Mouse (Mus musculus): ENCODE measurements around the gene Olfr643. TPM values are rescaled to one million over a fixed set of nuclear protein-coding genes. Genes with fewer than 3 reads are reported as not detected.

Olfr643 gene
- polyA plus RNA-seq (2015; fragmentation: Nextera tagmentation; extraction: Ambion mirVana): not detected in 2 replicates

GRCm38 (mm10) chr7:104137305-104137704 is at the start of gene Olfr643:
Olfr643 (minus strand) TSS chr7:104137405.
- Histone ChIP-seq H3K36me3 (ENCODE audit: control insufficient read depth, insufficient read depth) (no peaks in the 10 kb centered on the region), H3K9ac (ENCODE audit: low read depth, low read length) (no peak within 1 kb of the TSS), H3K27me3 (replicated peaks; ENCODE audit: control insufficient read depth, insufficient read depth, low read length) (no peaks in the 10 kb centered on the region), H3K4me3 (ENCODE audit: low read depth, low read length) (no peak within 1 kb of the TSS), H3K9me3 (ENCODE audit: control insufficient read depth) (no peaks in the 10 kb centered on the region), H3K27ac (ENCODE audit: low read depth, low read length) (no peak within 1 kb of the TSS), H3K4me1 (replicated peaks; ENCODE audit: control insufficient read depth, insufficient read depth, low read length) (no peaks in the 10 kb centered on the region), H3K4me2 (replicated peaks; ENCODE audit: low read depth) (no peak within 1 kb of the TSS)
- no peak for ATAC-seq
- 77% methylated on average over 5 of the region's 5 CpGs for WGBS
- TF ChIP-seq CTCF (IDR thresholded peaks at IDR 0.05; ENCODE audit: low read depth): no peak

GRCm38 (mm10) chr7:104183292-104183691 is 46.1 kb upstream of the Olfr643 start, which contains the start of gene Olfr648:
Olfr648 (minus strand) TSS chr7:104183392.
- ATAC-seq: no peak
- no peaks in the 10 kb centered on the region for H3K9me3 ChIP-seq (ENCODE audit: control insufficient read depth)
- H3K27me3 ChIP-seq (replicated peaks; ENCODE audit: control insufficient read depth, insufficient read depth, low read length): no peaks in the 10 kb centered on the region
- no peak within 1 kb of the TSS for H3K4me3 ChIP-seq (ENCODE audit: low read depth, low read length)
- H3K4me2 ChIP-seq (replicated peaks; ENCODE audit: low read depth): no peak within 1 kb of the TSS
- H3K4me1 ChIP-seq (replicated peaks; ENCODE audit: control insufficient read depth, insufficient read depth, low read length): no peaks in the 10 kb centered on the region
- 92% methylated on average over 2 of the region's 2 CpGs for WGBS
- H3K27ac ChIP-seq (ENCODE audit: low read depth, low read length): no peak within 1 kb of the TSS
- H3K36me3 ChIP-seq (ENCODE audit: control insufficient read depth, insufficient read depth): no peaks in the 10 kb centered on the region
- no peak for TF ChIP-seq CTCF (IDR thresholded peaks at IDR 0.05; ENCODE audit: low read depth)
- no peak within 1 kb of the TSS for H3K9ac ChIP-seq (ENCODE audit: low read depth, low read length)

GRCm38 (mm10) chr7:104179074-104179473 is 41.9 kb upstream of the Olfr643 start:
- TF ChIP-seq CTCF (IDR thresholded peaks at IDR 0.05; ENCODE audit: low read depth): no peak
- no peak for ATAC-seq
- no peak overlapping the region for H3K27ac ChIP-seq (ENCODE audit: low read depth, low read length)
- no peak overlapping the region for H3K9ac ChIP-seq (ENCODE audit: low read depth, low read length)
- 89% methylated on average over 1 of the region's 1 CpGs for WGBS
- H3K4me3 ChIP-seq (ENCODE audit: low read depth, low read length): no peak overlapping the region
- H3K4me1 ChIP-seq (replicated peaks; ENCODE audit: control insufficient read depth, insufficient read depth, low read length): no peaks in the 10 kb centered on the region
- H3K9me3 ChIP-seq (ENCODE audit: control insufficient read depth): no peaks in the 10 kb centered on the region
- H3K4me2 ChIP-seq (replicated peaks; ENCODE audit: low read depth): no peak overlapping the region
- no peaks in the 10 kb centered on the region for H3K27me3 ChIP-seq (replicated peaks; ENCODE audit: control insufficient read depth, insufficient read depth, low read length)
- no peaks in the 10 kb centered on the region for H3K36me3 ChIP-seq (ENCODE audit: control insufficient read depth, insufficient read depth)

GRCm38 (mm10) chr7:104178422-104179054 is 41.3 kb upstream of the Olfr643 start:
- Histone ChIP-seq H3K4me2 (replicated peaks; ENCODE audit: low read depth) (no peak overlapping the region), H3K9me3 (ENCODE audit: control insufficient read depth) (no peaks in the 10 kb centered on the region), H3K27me3 (replicated peaks; ENCODE audit: control insufficient read depth, insufficient read depth, low read length) (no peaks in the 10 kb centered on the region), H3K36me3 (ENCODE audit: control insufficient read depth, insufficient read depth) (no peaks in the 10 kb centered on the region), H3K27ac (ENCODE audit: low read depth, low read length) (no peak overlapping the region), H3K4me3 (ENCODE audit: low read depth, low read length) (no peak overlapping the region), H3K9ac (ENCODE audit: low read depth, low read length) (no peak overlapping the region), H3K4me1 (replicated peaks; ENCODE audit: control insufficient read depth, insufficient read depth, low read length) (no peaks in the 10 kb centered on the region)
- 71% methylated on average over 5 of the region's 5 CpGs for WGBS
- no peak for TF ChIP-seq CTCF (IDR thresholded peaks at IDR 0.05; ENCODE audit: low read depth)
- ATAC-seq: no peak

GRCm38 (mm10) chr7:104175085-104175484 is 37.9 kb upstream of the Olfr643 start:
- no peak for TF ChIP-seq CTCF (IDR thresholded peaks at IDR 0.05; ENCODE audit: low read depth)
- no peak for ATAC-seq

DNA sequence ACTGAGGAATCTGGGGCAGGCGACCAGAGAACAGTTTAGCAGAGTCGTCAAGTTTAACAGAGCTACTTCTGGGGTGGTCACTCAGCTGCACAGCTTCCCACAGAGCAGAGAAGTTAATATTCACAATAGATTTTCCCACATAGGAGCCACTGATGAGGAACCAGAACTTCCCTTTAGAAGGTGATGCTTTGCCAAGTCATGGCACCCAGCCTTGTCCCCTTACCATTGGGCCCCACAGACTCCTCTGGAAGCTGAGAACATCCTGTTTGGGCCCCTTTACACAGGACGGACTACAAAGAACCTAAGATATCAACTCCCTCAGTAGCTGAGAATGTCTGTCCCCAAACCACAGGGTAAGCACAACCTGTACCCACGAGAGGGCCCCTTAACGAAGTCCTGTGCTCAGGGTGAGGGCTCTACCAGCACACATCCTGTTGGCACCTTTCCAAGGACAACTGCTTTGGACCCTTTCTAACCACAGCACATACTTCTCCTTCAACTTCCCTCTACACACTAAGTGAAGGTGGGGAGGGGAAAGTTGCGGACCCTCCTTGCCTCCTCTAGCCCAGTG is 32.5 kb upstream of the Olfr643 start:
- Histone ChIP-seq H3K36me3 (ENCODE audit: control insufficient read depth, insufficient read depth) (no peaks in the 10 kb centered on the region), H3K9me3 (ENCODE audit: control insufficient read depth) (no peaks in the 10 kb centered on the region), H3K9ac (ENCODE audit: low read depth, low read length) (no peak overlapping the region), H3K4me3 (ENCODE audit: low read depth, low read length) (no peak overlapping the region), H3K4me1 (replicated peaks; ENCODE audit: control insufficient read depth, insufficient read depth, low read length) (no peaks in the 10 kb centered on the region), H3K27ac (ENCODE audit: low read depth, low read length) (no peak overlapping the region), H3K27me3 (replicated peaks; ENCODE audit: control insufficient read depth, insufficient read depth, low read length) (no peaks in the 10 kb centered on the region), H3K4me2 (replicated peaks; ENCODE audit: low read depth) (no peak overlapping the region)
- no peak for ATAC-seq
- 65% methylated on average over 6 of the region's 6 CpGs for WGBS
- TF ChIP-seq CTCF (IDR thresholded peaks at IDR 0.05; ENCODE audit: low read depth): no peak

More at GRCm38 (mm10) chr7:104175085-104175484, 37.9 kb upstream of the Olfr643 start:
- H3K9me3 ChIP-seq (ENCODE audit: control insufficient read depth): no peaks in the 10 kb centered on the region
- no peaks in the 10 kb centered on the region for H3K36me3 ChIP-seq (ENCODE audit: control insufficient read depth, insufficient read depth)
- no peak overlapping the region for H3K4me3 ChIP-seq (ENCODE audit: low read depth, low read length)
- H3K27ac ChIP-seq (ENCODE audit: low read depth, low read length): no peak overlapping the region
- H3K4me1 ChIP-seq (replicated peaks; ENCODE audit: control insufficient read depth, insufficient read depth, low read length): no peaks in the 10 kb centered on the region
- no peaks in the 10 kb centered on the region for H3K27me3 ChIP-seq (replicated peaks; ENCODE audit: control insufficient read depth, insufficient read depth, low read length)
- H3K9ac ChIP-seq (ENCODE audit: low read depth, low read length): no peak overlapping the region
- 71% methylated on average over 1 of the region's 1 CpGs for WGBS
- H3K4me2 ChIP-seq (replicated peaks; ENCODE audit: low read depth): no peak overlapping the region

Data from intestine, postnatal 0 days (tissue).